Mouse (Mus musculus) heart, postnatal 14 days (tissue): ENCODE data around the gene Tubgcp5. TPM values are rescaled to one million over a fixed set of nuclear protein-coding genes. Genes with fewer than 3 reads are reported as not detected.
A peak's percentile ranks its signal among the peaks of the same experiment; 100 is the strongest.
"Not testable (repeated sequence)": the region's sequence is repeated elsewhere in the genome, so short reads cannot be mapped to it uniquely, and the experiment has no call there.

Experiments
- DNase-seq, 2 experiments: peaks; one replicate each; pipeline ENCODE4 v3.0.0; 2021 to 2022
- intact Hi-C: fragments of 180-260 bp; cut with DNase I; formaldehyde crosslinking; loops from one replicate; pipeline ENCODE4 v1.15.1; 2025
- long read RNA-seq, 2 experiments: library from polyadenylated mRNA; stranded (forward); transcript quantifications; one replicate each; pipeline ENCODE4 v2.0.0; 2021
- total RNA-seq, 2 experiments: library from RNA; stranded (reverse); gene quantifications; 2 replicates each; pipeline ENCODE4 v1.2.3; 2021

The Tubgcp5 gene
- total RNA-seq, result 10 to 100 TPM; 12.1 to 13.4 TPM
- long read RNA-seq, experiment 1, transcript Tubgcp5-201 (23 exons, 3,905 nt), result major isoform, 5 of 11 reads
- long read RNA-seq, experiment 1, partial matches to known transcripts, result 2 of 11 reads
- long read RNA-seq, experiment 1, other reads (novel, unspliced or antisense), result 4 of 11 reads
- long read RNA-seq, experiment 2, transcript Tubgcp5-201 (23 exons, 3,905 nt), result major isoform, 10 of 13 reads
- long read RNA-seq, experiment 2, partial matches to known transcripts, result 2 of 13 reads
- long read RNA-seq, experiment 2, other reads (novel, unspliced or antisense), result 1 of 13 reads

DNA sequence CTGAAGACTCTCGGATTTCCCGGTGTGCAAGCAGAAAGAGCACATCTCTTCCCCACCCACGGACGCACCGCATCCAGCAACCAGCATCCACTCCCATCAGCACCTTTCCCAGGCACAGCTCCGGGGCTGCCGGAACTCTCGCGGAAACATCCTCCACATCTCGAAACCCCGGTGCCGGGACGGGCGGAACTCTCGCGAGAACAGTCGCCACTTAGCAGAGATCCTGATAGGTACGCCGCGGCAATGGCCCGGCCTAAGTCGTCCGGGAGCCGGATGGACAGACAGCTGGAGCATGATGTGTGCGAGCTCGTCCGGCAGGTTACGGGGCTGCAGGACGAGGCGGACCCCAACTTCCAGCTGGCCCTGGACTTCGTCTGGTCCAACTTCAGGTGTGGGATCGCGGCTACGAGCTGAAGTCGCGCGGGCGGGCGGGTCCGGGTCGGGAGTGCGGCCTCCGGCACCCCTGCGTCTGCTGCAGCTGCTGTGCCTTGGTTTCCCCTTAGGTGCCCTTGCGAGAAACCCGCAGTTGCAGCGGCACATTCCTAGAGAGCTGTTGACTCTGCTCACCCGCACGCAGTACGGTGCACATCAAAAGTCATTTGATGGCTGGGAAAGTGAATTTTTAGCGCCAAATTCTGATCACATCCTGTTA, at the start of gene Tubgcp5:
TSS of gene Tubgcp5 (plus strand) at position 203 of the 652 bp plus-strand sequence.
- intact Hi-C loops, result loop anchor here (2.0 to 10.0 kb wide), 2 partner anchors 49 to 171 kb away; partner anchors contain the start of gene Nipa2
- DNase-seq, result peak; percentile 97

DNA sequence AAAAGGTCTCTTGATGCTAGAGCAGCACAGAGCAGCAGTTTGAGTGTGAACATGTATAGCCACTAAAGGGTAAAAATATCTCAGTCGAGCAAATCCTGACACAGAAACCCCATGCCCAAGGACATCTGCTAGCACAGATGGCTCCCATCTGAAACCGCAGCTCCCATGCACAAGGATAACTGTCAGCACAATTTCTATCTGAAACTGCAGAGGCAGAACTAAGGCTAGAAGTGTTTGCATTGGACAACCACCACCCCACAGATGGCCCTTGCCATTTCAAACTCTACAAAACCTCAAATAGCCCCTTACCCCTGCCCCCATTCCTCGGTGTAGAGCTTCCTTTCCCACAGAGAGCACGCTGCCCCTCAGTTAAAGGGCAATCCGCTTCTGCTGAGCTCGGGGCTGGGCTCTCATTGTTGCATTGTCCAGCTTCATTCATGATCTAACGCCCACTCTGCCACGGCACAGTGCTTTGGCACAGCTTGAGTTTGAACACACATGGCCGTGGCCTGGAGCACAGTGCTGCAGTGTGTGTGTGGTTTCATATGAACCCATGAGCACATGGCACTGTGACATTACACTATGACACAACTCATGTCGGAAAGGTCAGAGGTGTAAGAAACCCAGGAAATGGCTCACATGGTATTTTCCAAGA, 49.3 kb upstream of the Tubgcp5 start:
- no peak for DNase-seq
- intact Hi-C loops, result no loop called here

DNA sequence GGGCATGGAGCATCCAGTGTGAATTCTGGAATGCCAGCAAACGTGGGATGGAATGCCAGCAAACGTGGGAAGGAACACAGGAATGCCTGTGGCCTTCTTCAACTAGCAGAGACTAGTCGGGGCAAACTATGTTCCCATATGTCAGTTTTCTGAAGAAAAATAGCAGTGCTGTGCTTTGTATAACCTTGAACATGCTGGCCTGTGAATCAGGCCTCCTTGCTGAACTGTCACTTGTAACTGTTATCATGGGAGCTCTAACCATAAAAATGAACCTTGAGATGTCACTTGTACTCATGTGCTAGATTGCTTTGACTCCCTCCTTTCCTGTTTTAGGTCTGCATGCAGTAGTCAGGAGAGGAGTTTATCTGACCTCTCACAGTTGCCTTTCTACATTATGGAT, 43.1 kb upstream of the Tubgcp5 start:
- intact Hi-C loops, result no loop called here
- DNase-seq, result no peak

DNA sequence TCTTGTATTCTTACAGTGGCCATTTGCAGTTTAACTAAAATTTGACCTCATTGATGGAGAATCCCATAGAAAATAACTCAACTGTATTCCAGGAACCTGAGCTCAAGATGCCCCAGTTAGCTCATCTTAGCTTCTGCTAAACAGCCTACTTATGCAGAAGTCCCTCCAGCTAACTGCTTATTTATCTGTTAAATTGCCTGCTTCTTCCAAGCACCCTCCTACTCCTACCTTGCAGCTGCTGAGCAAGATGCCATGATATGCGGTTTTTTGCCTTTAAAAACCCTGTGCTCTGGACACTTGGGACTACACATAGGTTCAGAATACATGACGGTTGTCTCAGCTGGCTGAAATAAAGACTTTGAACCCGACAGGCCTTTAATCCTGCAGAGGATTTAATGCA, 34.6 kb upstream of the Tubgcp5 start:
- DNase-seq, result no peak
- intact Hi-C loops, result no loop called here

DNA sequence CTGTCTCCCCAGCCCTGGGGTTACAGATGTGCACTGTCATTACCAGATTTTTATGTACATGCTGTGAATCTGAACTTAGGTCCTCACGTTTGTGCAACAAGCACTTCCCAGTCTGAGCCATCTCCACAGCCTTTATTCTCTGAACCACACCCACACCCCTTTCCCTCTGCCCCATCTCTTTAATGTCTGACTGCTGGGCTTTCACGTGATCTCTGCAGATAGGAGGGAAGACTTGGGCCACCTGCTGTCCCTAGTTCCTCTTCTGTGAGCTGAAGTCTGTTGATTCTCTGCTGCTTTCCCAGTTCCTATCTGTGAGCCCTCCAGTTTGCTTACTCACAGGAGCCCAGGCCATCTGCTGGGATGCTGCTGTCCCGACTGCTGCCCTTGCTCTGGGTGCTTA, 26.0 kb upstream of the Tubgcp5 start, which contains the start of gene Siglech:
TSS of gene Siglech (plus strand) at position 253 of the 400 bp plus-strand sequence.
- DNase-seq, result no peak
- intact Hi-C loops, result no loop called here

DNA sequence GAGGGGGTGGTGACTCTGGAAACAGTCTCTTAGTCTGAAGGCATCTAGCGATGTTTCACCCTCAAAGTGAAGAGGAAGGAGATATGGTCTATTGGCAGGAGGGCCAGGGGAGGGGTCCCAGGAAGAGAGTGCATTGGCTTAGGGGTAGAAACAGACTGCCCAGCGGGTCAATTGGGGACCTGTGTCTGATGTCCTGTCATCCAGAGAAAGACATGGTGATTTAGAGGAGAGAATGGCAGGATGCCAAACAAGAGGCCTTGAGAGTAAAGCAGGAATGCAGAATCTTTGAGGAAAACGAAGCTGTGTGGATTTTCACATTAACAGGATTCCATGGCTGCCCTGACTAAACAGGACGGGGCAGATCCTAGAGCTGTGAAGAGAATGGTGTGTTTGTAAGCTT, 13.9 kb upstream of the Tubgcp5 start:
- intact Hi-C loops, result no loop called here
- DNase-seq, result no peak

DNA sequence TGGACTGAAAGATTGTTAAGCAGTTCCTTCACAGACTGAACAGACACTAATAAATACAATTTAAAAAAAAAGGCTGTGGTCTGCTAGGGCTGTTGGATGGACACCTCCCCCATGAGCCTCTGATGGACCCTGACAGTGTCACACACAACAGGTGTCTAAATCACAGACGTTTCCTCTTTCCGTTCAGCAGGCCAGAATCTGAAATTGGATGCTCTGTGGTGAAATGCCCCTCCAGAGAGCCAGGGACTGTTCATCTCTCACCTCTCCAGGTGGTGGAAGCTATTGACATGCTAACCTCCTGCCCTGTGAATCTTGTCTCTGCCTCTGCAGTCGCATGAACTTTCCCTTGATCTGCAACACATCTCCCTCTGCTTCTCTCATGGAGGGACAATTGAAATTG, 11.5 kb upstream of the Tubgcp5 start:
- DNase-seq, result no peak
- intact Hi-C loops, result no loop called here

DNA sequence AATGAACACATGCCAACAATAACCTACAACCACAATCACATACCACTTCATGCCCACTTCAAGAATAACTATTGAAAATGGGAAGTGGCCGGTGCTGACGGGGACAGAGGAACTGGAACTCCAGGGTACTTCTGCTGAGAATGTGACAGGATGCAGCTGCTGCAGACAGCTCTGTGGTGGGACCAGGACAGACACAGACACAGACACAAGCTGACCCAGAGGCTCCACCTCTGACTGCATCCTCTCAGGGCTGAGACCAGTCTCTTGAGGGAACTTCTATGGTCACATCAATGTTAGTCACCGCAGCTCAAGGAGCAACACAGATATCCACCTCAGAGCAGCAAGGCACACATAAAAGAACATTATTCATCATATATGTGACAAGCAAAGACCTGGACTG, 9.4 kb upstream of the Tubgcp5 start:
- intact Hi-C loops, result no loop called here
- peak; percentile 10 to 16 for DNase-seq

DNA sequence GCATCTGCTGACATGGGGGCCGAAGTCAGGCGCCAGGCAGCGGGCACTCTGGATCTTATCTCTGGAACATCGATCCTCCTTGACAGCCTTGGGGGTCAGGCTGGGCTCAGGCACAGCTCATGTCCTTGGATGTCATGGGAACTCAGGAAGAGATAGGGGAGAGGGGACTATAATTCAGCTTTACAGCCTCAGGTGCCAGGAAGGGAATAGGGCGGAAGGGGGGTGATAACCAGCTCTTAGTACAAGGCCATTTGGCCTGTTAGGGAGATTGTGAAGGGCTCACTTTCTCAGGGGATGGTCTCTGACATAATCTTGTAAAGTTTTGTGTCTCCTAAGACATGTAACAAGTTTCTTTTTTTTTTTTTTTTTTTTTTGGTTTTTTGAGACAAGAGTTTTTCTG, 3.4 kb upstream of the Tubgcp5 start:
- intact Hi-C loops, result loop anchor here (10.0 kb wide), 1 partner anchor 174 kb away; the partner anchor contains the start of gene Nipa2
- DNase-seq, result not testable (repeated sequence)

DNA sequence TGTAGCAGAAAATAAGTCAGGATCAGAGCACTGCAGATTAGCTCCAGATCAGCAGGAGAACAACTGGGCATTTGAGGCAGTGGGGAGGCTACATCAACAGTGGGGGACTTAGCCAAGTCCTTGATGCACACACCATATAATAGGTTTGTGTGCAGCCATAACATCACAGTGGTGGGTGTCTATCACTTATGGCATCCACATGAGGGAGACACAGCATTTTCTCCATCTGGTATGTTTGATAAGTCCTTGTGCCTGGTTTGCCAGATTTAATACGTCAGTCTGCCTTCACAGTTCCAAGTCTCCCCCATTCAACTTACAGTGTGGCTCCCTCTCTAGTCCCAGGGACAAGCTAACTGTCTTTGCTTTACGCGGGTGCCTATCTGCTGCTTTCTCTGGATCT, 1.7 kb upstream of the Tubgcp5 start:
- intact Hi-C loops, result loop anchor here (10.0 kb wide), 1 partner anchor 173 kb away; the partner anchor contains the start of gene Nipa2
- DNase-seq, result no peak

DNA sequence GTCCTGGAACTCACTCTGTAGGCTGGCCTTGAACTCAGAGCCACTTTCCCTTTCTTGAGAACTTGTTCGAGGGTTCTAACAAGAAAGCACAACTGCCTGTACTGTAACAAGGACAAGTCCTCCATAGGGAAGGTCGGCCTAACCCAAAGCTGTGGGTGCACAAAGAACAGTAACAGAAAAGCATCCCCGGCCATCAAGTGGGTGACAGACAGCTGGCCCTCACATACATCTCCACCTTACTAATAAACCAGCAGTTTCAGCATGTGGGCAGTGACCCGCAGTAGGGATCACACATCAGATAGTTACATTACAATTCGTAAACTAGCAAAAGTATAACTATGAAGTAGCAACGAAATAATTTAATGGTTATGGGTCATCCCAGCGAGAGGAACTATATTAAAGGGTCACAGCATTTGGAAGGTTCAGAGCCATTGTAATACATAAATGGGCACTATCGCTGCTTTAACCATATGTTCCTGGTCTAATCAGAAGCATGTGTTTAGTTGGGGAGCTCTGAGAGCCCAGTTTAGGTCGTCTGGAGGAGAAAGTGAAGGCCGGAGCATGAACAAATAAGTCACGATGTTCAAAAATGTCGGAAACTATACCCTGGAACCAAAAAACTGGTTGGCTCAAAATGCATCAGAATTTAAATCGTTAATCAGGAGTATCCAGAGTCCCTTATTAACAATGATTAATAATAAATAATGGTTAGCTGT, 560 bp upstream of the Tubgcp5 start:
- intact Hi-C loops, result loop anchor here (10.0 kb wide), 1 partner anchor 171 kb away; the partner anchor contains the start of gene Nipa2

DNA sequence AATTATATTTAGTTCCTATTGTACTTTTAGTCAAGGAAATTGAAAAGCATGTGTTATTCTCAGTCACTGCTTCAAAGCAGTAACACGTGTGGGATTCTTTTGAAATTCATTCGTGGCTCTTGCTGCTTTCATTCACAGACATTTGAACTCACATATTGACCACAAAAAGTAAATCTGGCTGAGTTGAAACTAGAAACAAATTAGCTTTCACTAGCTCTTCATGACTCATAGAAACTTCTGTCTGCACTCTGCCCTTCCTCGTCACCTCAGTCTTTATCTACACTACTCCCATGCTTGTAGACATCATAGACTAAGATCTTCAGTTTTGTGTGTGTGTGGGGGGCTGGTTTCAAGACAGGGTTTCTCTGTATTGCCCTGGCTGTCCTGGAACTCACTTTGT, 6.0 kb downstream of the Tubgcp5 start:
- intact Hi-C loops, result loop anchor here (10.0 kb wide), 1 partner anchor 165 kb away; the partner anchor contains the start of gene Nipa2
- DNase-seq, result no peak

More for the DNA sequence above, 560 bp upstream of the Tubgcp5 start:
- no peak for DNase-seq

DNA sequence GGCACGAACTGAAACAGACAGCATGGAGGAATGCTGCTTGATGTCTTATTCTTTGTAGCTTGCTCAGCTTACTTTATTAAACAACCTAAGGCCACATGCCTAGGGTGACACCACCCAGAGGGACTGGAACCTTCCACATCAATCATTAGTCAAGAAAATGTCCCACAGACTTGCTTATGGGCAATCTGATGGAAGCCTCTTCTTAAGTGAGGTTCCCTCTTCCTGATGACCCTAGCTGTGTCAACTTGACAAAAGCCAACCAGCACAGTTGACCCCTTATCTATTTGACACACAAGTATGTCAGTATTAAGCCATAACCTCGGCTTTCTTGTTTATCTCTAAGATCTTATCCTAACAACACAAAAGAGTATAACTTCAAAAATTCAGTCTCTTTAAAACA, 16.0 kb downstream of the Tubgcp5 start:
- intact Hi-C loops, result no loop called here
- DNase-seq, result no peak

DNA sequence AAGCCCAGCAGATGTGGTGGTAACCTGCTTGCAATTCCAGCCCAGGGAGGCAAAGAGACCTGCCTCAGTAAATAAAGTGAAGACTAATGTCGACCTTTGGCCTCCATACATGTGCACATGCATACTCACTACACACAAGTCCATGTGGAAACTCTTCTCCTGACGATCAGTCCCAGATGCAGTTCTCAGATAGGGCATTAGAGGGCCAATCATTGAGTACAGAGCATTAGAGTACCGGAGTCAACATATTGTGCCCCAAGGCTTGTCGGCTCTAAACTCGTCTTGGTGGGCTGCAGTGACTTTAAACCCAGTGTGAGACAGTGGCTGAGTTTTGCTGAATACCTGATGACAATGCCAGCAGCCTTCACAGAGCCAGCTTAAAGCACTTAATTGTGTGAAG, 30.5 kb downstream of the Tubgcp5 start:
- intact Hi-C loops, result no loop called here

DNA sequence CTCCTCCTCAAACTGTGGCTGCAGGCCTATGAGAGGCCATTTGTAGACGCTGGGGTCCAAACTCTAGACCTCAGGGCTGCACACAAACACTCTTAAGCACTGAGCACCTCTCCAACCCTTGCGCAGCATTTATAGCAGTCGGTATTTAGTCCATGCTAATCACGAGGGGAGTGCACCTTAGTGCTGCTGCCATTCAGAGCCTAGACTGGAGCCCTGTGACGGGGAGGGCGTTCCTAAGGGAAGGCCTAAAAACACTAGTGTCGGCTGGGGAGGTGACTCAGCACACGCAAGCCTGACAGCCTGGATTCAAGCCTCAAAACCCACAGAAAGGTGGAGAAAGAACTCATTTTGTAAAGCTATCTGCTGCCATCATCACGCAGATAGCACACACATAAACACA, 33.6 kb downstream of the Tubgcp5 start:
- DNase-seq, result no peak
- intact Hi-C loops, result no loop called here

More for the DNA sequence above, 30.5 kb downstream of the Tubgcp5 start:
- DNase-seq, result no peak

DNA sequence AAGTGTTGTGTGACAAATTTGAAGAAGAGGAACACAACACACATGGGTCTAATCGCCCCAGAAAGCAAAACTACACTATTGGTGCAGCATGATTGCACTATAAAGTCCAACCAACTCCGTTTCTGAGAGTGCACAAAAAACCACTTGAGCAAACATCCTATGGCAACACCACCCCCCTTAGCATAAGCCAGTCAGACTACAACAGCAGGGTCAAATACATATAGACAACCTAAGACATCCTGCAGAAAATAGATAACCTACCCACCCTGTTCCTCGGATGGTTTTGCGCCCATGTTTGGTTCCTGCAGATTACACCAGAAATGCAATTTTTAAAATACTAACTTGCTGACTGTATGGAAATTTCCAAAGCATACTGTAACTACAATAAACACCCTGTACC, 42.9 kb downstream of the Tubgcp5 start:
- intact Hi-C loops, result no loop called here
- no peak for DNase-seq

DNA sequence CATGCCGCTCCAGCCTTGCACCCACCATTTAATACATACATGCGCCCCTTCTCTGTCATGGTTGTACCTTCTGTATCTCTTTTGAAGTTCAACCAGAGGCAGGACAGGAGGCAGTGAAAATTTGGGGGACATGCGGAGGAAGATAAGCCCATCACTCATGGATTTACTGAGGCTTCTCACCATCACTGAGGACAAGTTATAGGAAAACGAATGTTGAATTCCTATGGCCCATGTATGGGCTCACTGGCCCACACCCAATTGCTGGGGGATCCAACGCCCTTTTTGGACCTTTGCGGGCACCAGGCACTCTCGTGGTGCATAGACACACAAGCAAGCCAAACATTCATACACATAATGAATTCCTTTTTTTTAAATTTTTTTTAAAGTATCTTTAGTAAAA, 47.5 kb downstream of the Tubgcp5 start, which contains the start of gene Cyfip1:
TSS of gene Cyfip1 (plus strand) at position 301 of the 400 bp plus-strand sequence.
- no peak for DNase-seq
- intact Hi-C loops, result loop anchor here (10.0 kb wide), 1 partner anchor 203 kb away; no protein-coding TSS in a partner anchor

DNA sequence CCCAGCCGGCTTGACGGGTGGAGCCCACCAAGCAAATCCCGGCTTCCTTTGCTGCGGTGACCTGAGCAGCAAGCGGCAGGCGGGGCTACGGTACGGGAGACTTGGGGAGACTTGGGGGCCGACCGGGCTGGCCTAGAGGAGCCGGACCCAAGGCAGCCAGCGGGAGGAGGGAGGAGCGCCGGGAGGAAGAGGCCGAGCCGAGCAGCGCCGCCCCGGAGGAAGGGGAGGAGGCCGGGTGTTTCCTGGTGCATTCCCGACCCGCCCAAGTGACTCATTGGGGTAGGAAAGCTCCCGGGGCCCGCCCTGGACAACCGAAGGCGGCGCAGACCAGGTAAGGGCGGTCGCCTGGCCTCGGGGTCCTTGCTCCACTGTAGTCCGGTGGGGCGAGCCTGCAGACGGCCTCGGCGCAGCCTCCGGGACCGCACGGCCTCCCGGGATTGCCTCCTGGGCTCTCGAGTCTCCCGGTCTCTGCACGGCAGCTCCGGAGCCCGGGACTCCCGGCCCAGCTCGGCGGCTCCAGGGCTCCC, 48.1 kb downstream of the Tubgcp5 start:
- intact Hi-C loops, result loop anchor here (2.0 to 10.0 kb wide), 3 partner anchors 27 to 203 kb away; partner anchors contain the start of gene Tubgcp5
- DNase-seq, result peak; percentile 92

DNA sequence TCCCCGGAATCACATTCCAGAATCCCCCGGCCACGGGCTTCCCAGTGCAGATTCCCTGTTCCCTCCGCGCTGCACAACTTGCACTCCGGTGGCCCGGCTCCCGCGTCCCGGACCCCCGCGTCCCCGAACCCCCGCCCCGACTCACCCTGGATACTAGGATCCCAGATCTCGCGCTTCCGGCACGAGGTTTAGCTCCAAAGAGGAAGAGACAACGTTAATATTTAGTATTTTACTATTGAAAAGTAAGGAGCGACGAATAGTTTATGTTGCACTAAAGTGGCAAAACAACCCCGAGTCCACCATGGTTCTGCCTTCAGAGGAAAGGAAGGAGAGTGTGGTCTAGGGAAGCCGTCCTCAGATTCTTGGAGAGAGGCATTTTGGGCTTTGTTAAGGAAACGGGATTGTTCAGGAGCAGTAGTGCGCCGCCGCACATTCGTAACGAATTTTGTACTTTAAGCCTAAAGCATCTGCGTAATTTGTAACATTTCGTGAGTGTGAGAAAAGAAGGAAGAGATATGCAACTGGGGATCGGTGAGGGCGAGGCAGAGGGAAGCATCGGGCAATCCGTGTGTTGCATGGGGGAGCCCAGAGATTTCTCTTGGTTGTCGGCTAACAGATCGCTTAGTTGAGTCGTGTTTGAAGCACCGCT, 48.7 kb downstream of the Tubgcp5 start:
- intact Hi-C loops, result loop anchor here (2.0 to 10.0 kb wide), 3 partner anchors 26 to 202 kb away; partner anchors contain the start of gene Tubgcp5
- DNase-seq, result no peak
